10 mouse cellular contexts compared by ENCODE assay signal in the genomic region with DNA sequence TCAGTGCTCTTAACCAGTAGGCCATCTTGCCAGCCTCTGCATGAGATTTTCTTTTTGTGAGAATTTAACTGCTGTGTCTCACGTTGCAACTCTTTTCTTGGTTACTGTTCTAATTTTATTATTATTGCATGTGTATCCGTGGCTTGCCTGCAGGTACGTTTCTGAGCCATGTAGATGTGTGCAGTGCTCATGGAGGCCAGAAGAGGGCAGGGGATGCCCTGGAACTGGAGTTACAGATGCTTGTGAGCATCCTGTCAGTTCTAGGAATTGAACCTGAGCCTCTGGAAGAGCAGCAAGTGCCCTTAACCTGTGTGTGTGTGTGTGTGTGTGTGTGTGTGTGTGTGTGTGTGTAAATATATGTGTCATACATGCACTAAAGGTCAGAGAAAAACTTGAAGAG. TPM values are rescaled to one million over a fixed set of nuclear protein-coding genes. Genes with fewer than 3 reads are reported as not detected.
A peak's percentile ranks its signal among the peaks of the same experiment; 100 is the strongest.
DNase-seq lines count a peak whose midpoint lies in the region; ATAC-seq lines count a peak whose summit lies in the region.
"Had no signal": no experiment of that assay in that cellular context is flagged by ENCODE, and none has a peak within 500 bp of the region (broad histone marks: within the 10 kb centered on the region; RNA-seq: fewer than 3 reads in every experiment).

No protein-coding gene starts in this region.

- ATAC-seq in hindbrain, embryonic 11.5 days (ENCODE audit: low FRiP score), result no peak
- ATAC-seq in hindbrain, embryonic 14.5 days (ENCODE audit: low FRiP score), result no peak
- no peak for ATAC-seq in monocyte, adult 5-6 weeks (replicated peaks; ENCODE audit: insufficient number of reproducible peaks, low FRiP score, low TSS enrichment, poor library complexity, severe bottlenecking)

- no peaks in the 10 kb centered on the region for H3K9me3 ChIP-seq in hindbrain, embryonic 11.5 days (ENCODE audit: control insufficient read depth, low read length)
- no peaks in the 10 kb centered on the region for H3K9me3 ChIP-seq in hindbrain, embryonic 14.5 days (ENCODE audit: control insufficient read depth, low read length)
- H3K9me3 ChIP-seq: midbrain, embryonic 10.5 days had no signal

- no peaks in the 10 kb centered on the region for H3K36me3 ChIP-seq in hindbrain, embryonic 11.5 days (ENCODE audit: control insufficient read depth, insufficient read depth, low read length)
- no peaks in the 10 kb centered on the region for H3K36me3 ChIP-seq in hindbrain, embryonic 14.5 days (replicated peaks; ENCODE audit: control insufficient read depth, insufficient read depth)
- H3K36me3 ChIP-seq: midbrain, embryonic 10.5 days had no signal

- WGBS in hindbrain, embryonic 11.5 days, result 35% methylated on average over 3 of the region's 3 CpGs
- 38% methylated on average over 3 of the region's 3 CpGs for WGBS in hindbrain, embryonic 14.5 days

- H3K27me3 ChIP-seq in hindbrain, embryonic 11.5 days (ENCODE audit: control insufficient read depth, insufficient read depth, low read length), result no peaks in the 10 kb centered on the region
- no peaks in the 10 kb centered on the region for H3K27me3 ChIP-seq in hindbrain, embryonic 14.5 days (ENCODE audit: control insufficient read depth, insufficient read depth, low read length)

- no peak overlapping the region for H3K4me3 ChIP-seq in hindbrain, embryonic 11.5 days (ENCODE audit: low read depth, low read length)
- no peak overlapping the region for H3K4me3 ChIP-seq in hindbrain, embryonic 14.5 days (replicated peaks; ENCODE audit: low read length)
- H3K4me3 ChIP-seq: erythroblast, embryonic 14.5 days; midbrain, embryonic 10.5 days had no signal

- H3K27ac ChIP-seq in hindbrain, embryonic 11.5 days (ENCODE audit: low read depth, low read length), result no peak overlapping the region
- H3K27ac ChIP-seq in hindbrain, embryonic 14.5 days, result no peak overlapping the region
- H3K27ac ChIP-seq: midbrain, embryonic 10.5 days had no signal

- peak; percentile 11 for DNase-seq in hindbrain, embryonic 11.5 days (ENCODE audit: low spot score)
- DNase-seq in hindbrain, embryonic 14.5 days (ENCODE audit: low spot score), result no peak
- peak; percentile 8 for DNase-seq in lung, postnatal 14 days
- DNase-seq in lung, postnatal 36 days, result no peak
- peak; percentile 37 for DNase-seq in brain, adult 2 months (ENCODE audit: low read depth, low spot score)
- peak; percentile 42 for DNase-seq in thymus, postnatal 14 days
- DNase-seq in spleen, adult 12 weeks (ENCODE audit: low spot score), result no peak

- H3K4me2 ChIP-seq in hindbrain, embryonic 11.5 days (replicated peaks; ENCODE audit: low read depth, low read length), result no peak overlapping the region
- H3K4me2 ChIP-seq in hindbrain, embryonic 14.5 days (replicated peaks), result no peak overlapping the region

- no peak overlapping the region for H3K9ac ChIP-seq in hindbrain, embryonic 11.5 days (ENCODE audit: low read depth, low read length)
- H3K9ac ChIP-seq in hindbrain, embryonic 14.5 days, result no peak overlapping the region

- no peaks in the 10 kb centered on the region for H3K4me1 ChIP-seq in hindbrain, embryonic 11.5 days (replicated peaks; ENCODE audit: control insufficient read depth, insufficient read depth, low read length)
- H3K4me1 ChIP-seq in hindbrain, embryonic 14.5 days (replicated peaks; ENCODE audit: control insufficient read depth, insufficient read depth, low read length), result no peaks in the 10 kb centered on the region
- H3K4me1 ChIP-seq: midbrain, embryonic 10.5 days had no signal

RNA-seq across cellular contexts. Expression of gene Ccdc43, which starts 28.0 kb away (rescaled TPM):
- polyA plus RNA-seq in hindbrain, embryonic 11.5 days (2014; fragmentation: Nextera tagmentation; extraction: Ambion mirVana), result 51.3 and 53.0 TPM in 2 replicates
- 31.3 and 38.4 TPM in 2 replicates for polyA plus RNA-seq in hindbrain, embryonic 14.5 days (2014; fragmentation: Nextera tagmentation; extraction: Ambion mirVana)
- total RNA-seq in monocyte, adult 5-6 weeks (2017), result 26.8 to 44.5 TPM (median 32.6 TPM) in 3 replicates

RNA-seq across cellular contexts. Expression of gene Adam11, which starts 35.7 kb away (rescaled TPM):
- 16.6 and 19.2 TPM in 2 replicates for polyA plus RNA-seq in hindbrain, embryonic 11.5 days (2014; fragmentation: Nextera tagmentation; extraction: Ambion mirVana)
- 19.2 and 24.1 TPM in 2 replicates for polyA plus RNA-seq in hindbrain, embryonic 14.5 days (2014; fragmentation: Nextera tagmentation; extraction: Ambion mirVana)
- 2.1 TPM in 1 of 3 replicates, not detected in the others for total RNA-seq in monocyte, adult 5-6 weeks (2017)

Comparison
In these comparisons a context has a peak if more than half of its experiments do, and no peak if none do; other contexts are left out.
1. DNase-seq: peak in hindbrain, embryonic 11.5 days (single experiment), lung, postnatal 14 days (single experiment), brain, adult 2 months (single experiment) and thymus, postnatal 14 days (single experiment); none in hindbrain, embryonic 14.5 days (single experiment), lung, postnatal 36 days (single experiment) and spleen, adult 12 weeks (single experiment).